Mouse (Mus musculus): ENCODE data around the gene Dyrk1a. TPM values are rescaled to one million over a fixed set of nuclear protein-coding genes. Genes with fewer than 3 reads are reported as not detected.

The Dyrk1a gene
- total RNA-seq, 1 experiment: 33.2 TPM

DNA sequence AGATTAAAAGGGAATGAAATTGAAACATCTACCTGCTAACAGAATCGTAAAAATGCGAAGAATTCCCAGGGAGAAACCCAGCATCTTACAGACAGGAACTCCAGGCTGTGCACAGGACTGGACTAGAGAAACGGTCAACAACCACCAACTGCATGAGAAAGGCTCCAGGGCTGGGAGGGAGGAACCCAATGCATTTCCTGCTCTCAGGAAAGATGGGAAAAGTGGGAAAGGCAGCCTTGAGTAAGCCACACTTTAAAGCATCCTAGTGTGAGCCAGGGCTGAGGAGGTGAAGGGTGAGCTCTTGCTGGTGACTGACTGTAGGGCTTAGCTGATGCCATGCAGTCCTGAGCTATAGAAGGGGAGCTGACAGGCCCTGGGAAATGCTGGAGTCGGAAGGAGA is 131.3 kb downstream of the Dyrk1a start:
- Histone ChIP-seq H3K4me1 (ENCODE audit: control insufficient read depth in 2 of 2, insufficient read depth in 2 of 2, low read length in 2 of 2, poor library complexity in 1 of 2) (peaks cover 0 to 2% of the 10 kb centered on the region in 2 experiments; a peak in 1 of 4 replicates), H3K36me3 (ENCODE audit: control insufficient read depth, insufficient read depth, low read length, poor library complexity, severe bottlenecking) (no peaks in the 10 kb centered on the region; the same call in 1 of the 2 replicates), H3K4me3 (ENCODE audit: insufficient read depth in 1 of 2, low read depth in 1 of 2, low read length in 2 of 2, poor library complexity in 1 of 2, severe bottlenecking in 1 of 2) (no peak overlapping the region; a peak in 1 of 4 replicates), H3K9ac (ENCODE audit: insufficient read depth, low read depth, low read length, poor library complexity, severe bottlenecking) (no peak overlapping the region), H3K9me3 (ENCODE audit: control insufficient read depth, insufficient read depth, low read depth, low read length) (no peaks in the 10 kb centered on the region), H3K27ac (ENCODE audit: insufficient read depth, low read depth, low read length, poor library complexity, severe bottlenecking) (0 out of 2 replicates have a peak overlapping the region, but pooled peaks have one; percentile 6)
- DNase-seq (ENCODE audit: low read depth, low spot score): no peak
- TF ChIP-seq ZC3H11A (IDR thresholded peaks at IDR 0.05; ENCODE audit: borderline replicate concordance, low read depth, low read length): no peak
- in situ Hi-C loops (cut with MboI; ENCODE audit: low sequenced_read_pairs in 2 of 2, unreplicated experiment in 2 of 2): no loop called here

GRCm38 (mm10) chr16:94701971-94702370 is 132.2 kb downstream of the Dyrk1a start:
- Histone ChIP-seq H3K36me3 (ENCODE audit: control insufficient read depth, insufficient read depth, low read length, poor library complexity, severe bottlenecking) (no peaks in the 10 kb centered on the region), H3K4me1 (ENCODE audit: control insufficient read depth in 2 of 2, insufficient read depth in 2 of 2, low read length in 2 of 2, poor library complexity in 1 of 2) (peaks cover 0 to 2% of the 10 kb centered on the region in 2 experiments; a peak in 1 of 4 replicates), H3K9ac (ENCODE audit: insufficient read depth, low read depth, low read length, poor library complexity, severe bottlenecking) (no peak overlapping the region), H3K4me3 (ENCODE audit: insufficient read depth in 1 of 2, low read depth in 1 of 2, low read length in 2 of 2, poor library complexity in 1 of 2, severe bottlenecking in 1 of 2) (no peak overlapping the region), H3K9me3 (ENCODE audit: control insufficient read depth, insufficient read depth, low read depth, low read length) (no peaks in the 10 kb centered on the region), H3K27ac (ENCODE audit: insufficient read depth, low read depth, low read length, poor library complexity, severe bottlenecking) (no peak overlapping the region)
- DNase-seq (ENCODE audit: low read depth, low spot score): no peak
- TF ChIP-seq HCFC1 (IDR thresholded peaks at IDR 0.05; ENCODE audit: borderline replicate concordance, insufficient read depth, low read length) (no peak), MAFK (IDR thresholded peaks at IDR 0.05; ENCODE audit: insufficient read depth, low read depth, low read length) (no peak), ZNF384 (IDR thresholded peaks at IDR 0.05; ENCODE audit: low read depth, low read length) (no peak), ZC3H11A (IDR thresholded peaks at IDR 0.05; ENCODE audit: borderline replicate concordance, low read depth, low read length) (no peak), CHD2 (IDR thresholded peaks at IDR 0.05; ENCODE audit: low read depth, low read length) (no peak)
- in situ Hi-C loops (cut with MboI; ENCODE audit: low sequenced_read_pairs in 2 of 2, unreplicated experiment in 2 of 2): no loop called here

- 0 out of 4 replicates have a peak overlapping the region, but pooled peaks of 1 of the 2 experiments have one; percentile 28 for H3K4me3 ChIP-seq (ENCODE audit: insufficient read depth in 1 of 2, low read depth in 1 of 2, low read length in 2 of 2, poor library complexity in 1 of 2, severe bottlenecking in 1 of 2)
- in situ Hi-C loops (cut with MboI; ENCODE audit: low sequenced_read_pairs in 2 of 2, unreplicated experiment in 2 of 2): no loop called here
- H3K27ac ChIP-seq (ENCODE audit: insufficient read depth, low read depth, low read length, poor library complexity, severe bottlenecking): no peak overlapping the region
- no peak overlapping the region for H3K9ac ChIP-seq (ENCODE audit: insufficient read depth, low read depth, low read length, poor library complexity, severe bottlenecking)
- TF ChIP-seq HCFC1 (IDR thresholded peaks at IDR 0.05; ENCODE audit: borderline replicate concordance, insufficient read depth, low read length): peak; percentile 44; the same call in 1 of the 2 replicates
- TF ChIP-seq ZC3H11A (IDR thresholded peaks at IDR 0.05; ENCODE audit: borderline replicate concordance, low read depth, low read length): 0 out of 2 replicates have a peak, but pooled peaks have one; percentile 13
- TF ChIP-seq MAFK (IDR thresholded peaks at IDR 0.05; ENCODE audit: insufficient read depth, low read depth, low read length): no peak
- TF ChIP-seq CHD2 (IDR thresholded peaks at IDR 0.05; ENCODE audit: low read depth, low read length): no peak
- no peak for TF ChIP-seq ZNF384 (IDR thresholded peaks at IDR 0.05; ENCODE audit: low read depth, low read length)
- H3K36me3 ChIP-seq (ENCODE audit: control insufficient read depth, insufficient read depth, low read length, poor library complexity, severe bottlenecking): no peaks in the 10 kb centered on the region
- peak; percentile 60 for DNase-seq (ENCODE audit: low read depth, low spot score)
- peaks cover 0 to 9% of the 10 kb centered on the region in 2 experiments; a peak in 1 of 4 replicates for H3K4me1 ChIP-seq (ENCODE audit: control insufficient read depth in 2 of 2, insufficient read depth in 2 of 2, low read length in 2 of 2, poor library complexity in 1 of 2)
- no peaks in the 10 kb centered on the region for H3K9me3 ChIP-seq (ENCODE audit: control insufficient read depth, insufficient read depth, low read depth, low read length)
Measured at GRCm38 (mm10) chr16:94713480-94714094, 143.8 kb downstream of the Dyrk1a start.

DNA sequence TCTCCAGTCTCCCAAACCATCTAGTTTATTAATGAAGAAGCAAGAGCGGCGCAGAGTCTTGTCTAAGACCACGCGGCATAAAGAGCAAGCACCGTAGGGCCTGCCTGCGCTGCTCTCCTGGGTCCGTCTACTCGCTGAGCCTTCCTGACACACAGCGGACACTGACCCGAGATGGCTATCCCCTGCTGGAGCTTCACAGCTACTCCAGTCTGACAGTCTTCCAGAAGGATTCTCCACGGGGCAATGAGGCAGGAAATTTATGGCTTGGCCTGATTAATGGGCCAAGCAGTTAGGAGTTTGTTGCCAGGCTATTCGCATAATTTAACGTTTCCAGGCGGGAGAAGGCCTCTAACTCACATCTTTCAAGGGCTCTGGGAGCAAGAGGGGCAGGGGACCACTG is 144.7 kb downstream of the Dyrk1a start:
- Histone ChIP-seq H3K4me3 (ENCODE audit: insufficient read depth in 1 of 2, low read depth in 1 of 2, low read length in 2 of 2, poor library complexity in 1 of 2, severe bottlenecking in 1 of 2) (peak overlapping the region; percentile 6 to 7; a peak in 3 of 4 replicates), H3K9me3 (ENCODE audit: control insufficient read depth, insufficient read depth, low read depth, low read length) (no peaks in the 10 kb centered on the region), H3K27ac (ENCODE audit: insufficient read depth, low read depth, low read length, poor library complexity, severe bottlenecking) (no peak overlapping the region), H3K4me1 (ENCODE audit: control insufficient read depth in 2 of 2, insufficient read depth in 2 of 2, low read length in 2 of 2, poor library complexity in 1 of 2) (peaks cover 0 to 9% of the 10 kb centered on the region in 2 experiments; a peak in 1 of 4 replicates), H3K9ac (ENCODE audit: insufficient read depth, low read depth, low read length, poor library complexity, severe bottlenecking) (peak overlapping the region; percentile 59), H3K36me3 (ENCODE audit: control insufficient read depth, insufficient read depth, low read length, poor library complexity, severe bottlenecking) (no peaks in the 10 kb centered on the region)
- TF ChIP-seq HCFC1 (IDR thresholded peaks at IDR 0.05; ENCODE audit: borderline replicate concordance, insufficient read depth, low read length) (no peak), ZC3H11A (IDR thresholded peaks at IDR 0.05; ENCODE audit: borderline replicate concordance, low read depth, low read length) (no peak), MAFK (IDR thresholded peaks at IDR 0.05; ENCODE audit: insufficient read depth, low read depth, low read length) (no peak), CHD2 (IDR thresholded peaks at IDR 0.05; ENCODE audit: low read depth, low read length) (no peak), ZNF384 (IDR thresholded peaks at IDR 0.05; ENCODE audit: low read depth, low read length) (no peak)
- in situ Hi-C loops (cut with MboI; ENCODE audit: low sequenced_read_pairs in 2 of 2, unreplicated experiment in 2 of 2): no loop called here
- DNase-seq (ENCODE audit: low read depth, low spot score): no peak
